Mouse (Mus musculus) liver, embryonic 11.5 days (tissue): ENCODE measurements around the gene Astn2. TPM values are rescaled to one million over a fixed set of nuclear protein-coding genes. Genes with fewer than 3 reads are reported as not detected.

Experiments used
- ATAC-seq: fragments of 200-750 bp; cut with Nextera tagmentation; replicated peaks from 2 replicates; pipeline ENCODE4 v1.8.0; 2017; ENCODE audit warnings: moderate number of reproducible peaks, mild to moderate bottlenecking, moderate TSS enrichment, moderate library complexity; ENCODE audit not compliant: low FRiP score
- DNase-seq: peaks from one replicate; pipeline ENCODE4 v3.0.0-alpha.2; 2017; ENCODE audit warnings: low spot score
- H3K27ac ChIP-seq: fragments of 300-500 bp; sonication (generic); 2 replicates; pipeline ENCODE4 v1.5.1; 2014; ENCODE audit warnings: mild to moderate bottlenecking, low read depth, low read length, control low read depth
- H3K27me3 ChIP-seq: fragments of 300-500 bp; sonication (generic); replicated peaks from 2 replicates; pipeline ENCODE4 v1.6.1; 2014; ENCODE audit warnings: low read length, mixed read lengths; ENCODE audit not compliant: control insufficient read depth, insufficient read depth
- H3K36me3 ChIP-seq: fragments of 300-500 bp; sonication (generic); 2 replicates; pipeline ENCODE4 v1.6.1; 2014; ENCODE audit warnings: mild to moderate bottlenecking, low read length, moderate library complexity, mixed read lengths; ENCODE audit not compliant: control insufficient read depth, insufficient read depth
- H3K4me1 ChIP-seq: fragments of 300-500 bp; sonication (generic); replicated peaks from 2 replicates; pipeline ENCODE4 v1.6.1; 2014; ENCODE audit warnings: low read length, mixed read lengths; ENCODE audit not compliant: control insufficient read depth, insufficient read depth
- H3K4me2 ChIP-seq: fragments of 300-500 bp; sonication (generic); 2 replicates; pipeline ENCODE4 v1.6.1; 2014; ENCODE audit warnings: mild to moderate bottlenecking, control low read depth, moderate library complexity
- H3K4me3 ChIP-seq: fragments of 300-500 bp; sonication (generic); 2 replicates; pipeline ENCODE4 v1.5.1; 2014; ENCODE audit warnings: low read depth, low read length, control low read depth
- H3K9ac ChIP-seq: fragments of 300-500 bp; sonication (generic); 2 replicates; pipeline ENCODE4 v1.6.1; 2014; ENCODE audit warnings: low read depth, low read length, control low read depth
- H3K9me3 ChIP-seq: fragments of 300-500 bp; sonication (generic); 2 replicates; pipeline ENCODE4 v1.6.1; 2016; ENCODE audit warnings: low read length, inconsistent platforms, mixed read lengths; ENCODE audit not compliant: control insufficient read depth
- WGBS: fragments of 180-500 bp; shearing (Covaris S2); extraction: QIAGEN DNeasy Blood & Tissue Kit; methylation state at CpG from one replicate; pipeline ENCODE4 v1.1.7; 2014; 5-methylcytosine and 5-hydroxymethylcytosine counted together
- polyA plus RNA-seq: library from polyadenylated mRNA; unstranded; fragments of >200 nt; fragmentation: Nextera tagmentation; extraction: Ambion mirVana; gene quantifications from 2 replicates; pipeline ENCODE4 v1.2.1, GENCODE M21; 2014

Gene Astn2
- polyA plus RNA-seq, 1 experiment from 2014 or later: 0.05 TPM

DNA sequence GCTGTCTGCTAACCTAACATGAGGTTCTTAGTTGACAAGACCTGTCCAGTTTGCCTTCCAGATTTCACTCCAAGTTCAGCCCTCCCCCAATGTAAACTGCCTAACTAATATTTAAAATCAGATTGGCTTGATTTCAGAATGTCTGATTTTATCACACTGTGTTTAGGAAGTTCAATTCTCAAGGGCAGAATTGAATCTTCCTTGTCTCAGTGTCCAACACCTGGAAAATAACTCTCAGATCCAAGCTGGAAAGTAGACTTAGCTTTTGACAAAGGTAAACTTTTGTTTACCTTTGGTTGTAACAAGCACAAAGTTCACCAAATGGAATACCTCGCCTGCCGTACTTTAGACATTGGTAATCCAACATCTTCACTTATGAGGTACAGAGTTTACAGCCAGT is 1027.8 kb downstream of the Astn2 start:
- Histone ChIP-seq H3K4me2 (no peak overlapping the region), H3K9ac (no peak overlapping the region), H3K4me1 (no peaks in the 10 kb centered on the region), H3K9me3 (no peaks in the 10 kb centered on the region), H3K4me3 (no peak overlapping the region), H3K27me3 (no peaks in the 10 kb centered on the region), H3K27ac (no peak overlapping the region), H3K36me3 (no peaks in the 10 kb centered on the region)
- WGBS: 78% methylated on average over 2 of the region's 2 CpGs
- no peak for ATAC-seq
- no peak for DNase-seq

DNA sequence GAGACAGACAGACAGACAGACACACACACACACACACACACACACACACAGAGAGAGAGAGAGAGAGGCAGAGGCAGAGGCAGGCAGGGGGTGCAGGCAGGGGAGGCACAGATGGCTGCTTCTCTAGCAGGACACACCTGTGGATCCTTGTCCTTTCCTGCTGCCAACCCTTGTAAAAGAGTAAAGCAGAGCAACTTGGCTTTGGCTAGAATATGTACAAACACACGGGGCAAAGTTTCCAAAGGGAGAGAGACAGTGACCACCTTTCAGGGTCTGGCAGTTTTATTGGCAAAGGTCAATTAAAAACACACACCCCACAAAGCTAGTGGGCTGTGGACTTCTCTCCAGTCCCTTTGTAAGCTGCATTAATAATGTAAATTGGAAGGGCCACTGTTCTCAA is 1030.6 kb downstream of the Astn2 start:
- no peaks in the 10 kb centered on the region for H3K27me3 ChIP-seq
- H3K27ac ChIP-seq: no peak overlapping the region
- no peaks in the 10 kb centered on the region for H3K4me1 ChIP-seq
- DNase-seq (no peak), ATAC-seq (no peak)
- WGBS: 45% methylated on average over 1 of the region's 1 CpGs
- H3K9me3 ChIP-seq: no peaks in the 10 kb centered on the region
- H3K4me2 ChIP-seq: no peak overlapping the region
- no peaks in the 10 kb centered on the region for H3K36me3 ChIP-seq
- H3K4me3 ChIP-seq: no peak overlapping the region
- H3K9ac ChIP-seq: no peak overlapping the region

DNA sequence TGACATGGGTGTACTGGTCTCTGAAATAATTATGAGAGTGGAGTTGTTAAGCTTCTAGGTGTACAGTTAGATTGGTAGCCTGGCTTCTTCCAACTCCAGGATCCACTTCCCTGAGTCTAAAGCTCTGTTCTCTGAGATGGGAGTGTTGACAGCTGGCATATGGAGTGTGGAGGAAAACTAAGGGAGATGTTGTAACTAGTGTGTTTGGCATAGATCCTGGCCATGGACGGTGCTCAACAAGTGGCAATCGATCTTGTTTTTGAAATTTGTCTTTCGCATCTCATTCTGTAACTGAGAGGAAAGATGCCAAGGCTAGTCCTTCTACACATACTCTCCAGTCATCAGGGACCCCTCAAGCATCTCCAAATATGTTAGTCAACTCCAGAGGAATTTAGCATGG is 1031.7 kb downstream of the Astn2 start:
- 86% methylated on average over 3 of the region's 3 CpGs for WGBS
- Histone ChIP-seq H3K4me2 (no peak overlapping the region), H3K4me3 (no peak overlapping the region), H3K9ac (no peak overlapping the region), H3K36me3 (no peaks in the 10 kb centered on the region), H3K27ac (no peak overlapping the region), H3K4me1 (no peaks in the 10 kb centered on the region), H3K9me3 (no peaks in the 10 kb centered on the region), H3K27me3 (no peaks in the 10 kb centered on the region)
- ATAC-seq (no peak), DNase-seq (no peak)

DNA sequence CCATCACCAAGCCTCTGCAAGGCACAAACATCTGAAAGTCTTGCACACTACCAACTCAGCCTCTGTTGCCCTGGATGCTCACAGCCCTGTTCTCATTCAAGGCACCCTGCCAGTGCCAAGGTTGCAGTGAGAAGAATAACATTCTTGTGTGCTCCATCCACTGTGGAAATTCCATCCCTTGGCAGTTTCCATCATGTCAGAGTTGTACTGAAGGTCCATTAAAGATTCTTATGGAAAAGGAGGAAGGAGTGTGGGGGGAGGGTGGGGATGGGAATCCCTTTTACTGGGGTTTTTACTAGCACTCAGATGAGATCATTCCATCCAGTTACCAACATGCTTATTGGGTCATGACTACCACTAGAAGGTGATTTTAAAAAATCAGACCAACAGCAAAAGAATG is 1037.3 kb downstream of the Astn2 start:
- H3K27ac ChIP-seq: no peak overlapping the region
- no peaks in the 10 kb centered on the region for H3K36me3 ChIP-seq
- ATAC-seq: no peak
- no peaks in the 10 kb centered on the region for H3K9me3 ChIP-seq
- no peak overlapping the region for H3K4me2 ChIP-seq
- H3K4me3 ChIP-seq: no peak overlapping the region
- H3K27me3 ChIP-seq: no peaks in the 10 kb centered on the region
- H3K4me1 ChIP-seq: no peaks in the 10 kb centered on the region
- H3K9ac ChIP-seq: no peak overlapping the region
- no peak for DNase-seq

DNA sequence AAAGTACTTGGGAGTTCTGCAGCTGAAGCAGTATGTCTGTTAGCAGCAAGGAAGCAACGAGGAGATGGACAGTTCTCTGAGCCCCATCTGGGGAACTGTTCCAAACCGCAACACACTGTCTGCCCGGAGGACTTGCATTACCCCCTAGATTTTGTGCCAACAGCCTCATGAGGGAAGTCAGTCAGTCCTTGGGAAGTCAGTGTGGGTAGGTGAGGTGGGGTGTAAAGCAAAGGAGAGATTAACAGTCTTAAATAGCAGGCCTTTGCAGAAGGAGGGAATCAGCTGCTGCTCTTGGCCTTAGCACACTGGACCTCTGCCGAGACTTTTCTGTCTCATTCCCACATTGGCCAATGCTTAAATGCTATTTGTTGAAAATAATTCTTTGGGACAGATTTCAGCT is 1049.8 kb downstream of the Astn2 start:
- Histone ChIP-seq H3K36me3 (no peaks in the 10 kb centered on the region), H3K9ac (no peak overlapping the region), H3K4me3 (no peak overlapping the region), H3K4me2 (no peak overlapping the region), H3K27me3 (no peaks in the 10 kb centered on the region), H3K27ac (no peak overlapping the region), H3K4me1 (no peaks in the 10 kb centered on the region), H3K9me3 (no peaks in the 10 kb centered on the region)
- ATAC-seq (no peak), DNase-seq (no peak)
- 73% methylated on average over 4 of the region's 4 CpGs for WGBS

DNA sequence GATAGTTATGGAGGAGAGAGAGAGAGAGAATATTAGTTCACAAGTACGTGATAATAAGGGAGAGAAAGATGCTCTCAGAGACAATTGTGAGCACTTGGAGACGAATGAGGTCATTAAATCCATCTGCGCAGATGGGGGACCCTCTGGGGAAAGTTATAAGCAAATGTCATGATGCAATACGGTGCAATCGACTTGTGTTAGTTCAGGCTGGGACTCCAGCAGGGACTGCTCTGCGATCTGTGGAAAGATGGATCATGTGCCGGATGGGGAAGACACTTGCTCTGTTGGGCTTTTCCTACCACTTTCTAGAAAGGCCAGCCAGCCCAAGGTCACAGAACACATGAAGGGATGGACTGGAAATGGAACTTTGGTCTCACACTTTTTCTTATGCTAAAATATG is 1053.9 kb downstream of the Astn2 start:
- Histone ChIP-seq H3K36me3 (no peaks in the 10 kb centered on the region), H3K4me3 (no peak overlapping the region), H3K4me1 (no peaks in the 10 kb centered on the region), H3K9ac (no peak overlapping the region), H3K4me2 (no peak overlapping the region), H3K27ac (no peak overlapping the region), H3K9me3 (no peaks in the 10 kb centered on the region), H3K27me3 (no peaks in the 10 kb centered on the region)
- ATAC-seq (no peak), DNase-seq (no peak)
- 67% methylated on average over 7 of the region's 7 CpGs for whole genome bisulfite sequencing

DNA sequence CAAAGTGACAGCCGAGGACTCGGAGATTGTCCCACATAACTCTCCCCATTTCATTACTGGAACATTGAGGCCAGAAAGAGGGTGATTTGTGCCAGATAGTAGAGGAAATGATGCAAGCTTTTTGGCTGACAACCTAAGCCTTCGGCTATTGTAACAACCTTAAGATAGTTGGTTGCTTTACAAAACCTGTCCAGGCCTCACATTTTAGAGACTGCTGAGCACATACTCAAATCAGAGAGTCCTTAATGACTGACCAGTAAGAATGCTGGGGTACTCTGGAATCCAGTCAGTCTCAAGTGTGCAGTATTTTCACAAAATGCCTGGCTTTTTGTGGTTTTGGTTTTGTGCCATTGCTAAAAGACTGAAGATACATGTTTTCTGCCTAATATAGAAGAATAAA is 1062.6 kb downstream of the Astn2 start:
- no peak overlapping the region for H3K9ac ChIP-seq
- no peaks in the 10 kb centered on the region for H3K4me1 ChIP-seq
- ATAC-seq: no peak
- no peak for DNase-seq
- H3K27me3 ChIP-seq: no peaks in the 10 kb centered on the region
- 84% methylated on average over 3 of the region's 3 CpGs for WGBS
- H3K36me3 ChIP-seq: no peaks in the 10 kb centered on the region
- no peak overlapping the region for H3K27ac ChIP-seq
- no peaks in the 10 kb centered on the region for H3K9me3 ChIP-seq
- no peak overlapping the region for H3K4me3 ChIP-seq
- no peak overlapping the region for H3K4me2 ChIP-seq

DNA sequence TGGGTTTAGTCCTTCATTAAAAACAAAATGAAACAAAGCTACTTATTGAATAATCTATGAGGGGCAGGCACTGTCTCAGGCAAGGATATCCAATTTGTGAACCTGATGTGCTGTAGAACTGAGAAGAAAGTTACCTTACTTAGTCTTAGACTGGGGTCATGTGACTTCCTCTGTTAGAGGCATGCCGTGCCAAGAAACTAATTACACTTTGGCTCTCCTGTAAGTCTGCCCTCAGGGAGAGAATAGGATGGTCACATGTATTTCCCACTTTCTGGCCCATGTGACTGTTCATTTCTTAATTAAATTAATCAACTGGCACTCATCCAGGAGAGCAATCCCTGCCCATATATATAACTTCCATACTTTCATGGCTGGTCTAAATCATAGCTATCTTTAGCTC is 1070.7 kb downstream of the Astn2 start:
- H3K36me3 ChIP-seq: no peaks in the 10 kb centered on the region
- no peak overlapping the region for H3K4me2 ChIP-seq
- no peak overlapping the region for H3K9ac ChIP-seq
- H3K9me3 ChIP-seq: no peaks in the 10 kb centered on the region
- H3K27ac ChIP-seq: no peak overlapping the region
- no peaks in the 10 kb centered on the region for H3K27me3 ChIP-seq
- 63% methylated on average over 1 of the region's 1 CpGs for WGBS
- no peaks in the 10 kb centered on the region for H3K4me1 ChIP-seq
- DNase-seq: no peak
- no peak for ATAC-seq
- H3K4me3 ChIP-seq: no peak overlapping the region
